Mouse (Mus musculus) midbrain, embryonic 14.5 days (tissue): ENCODE results near the gene Dab1. TPM values are rescaled to one million over a fixed set of nuclear protein-coding genes. Genes with fewer than 3 reads are reported as not detected.

Source experiments
- ATAC-seq: fragments of 200-750 bp; cut with Nextera tagmentation; 2 replicates; pipeline ENCODE4 v1.8.0; 2017; ENCODE audit warnings: moderate number of reproducible peaks, moderate library complexity; ENCODE audit not compliant: low FRiP score, low TSS enrichment
- DNase-seq: peaks from one replicate; pipeline ENCODE4 v3.0.0-alpha.2; 2015
- H3K27ac ChIP-seq: fragments of 300-500 bp; sonication (generic); replicated peaks from 2 replicates; pipeline ENCODE4 v1.5.1; 2014; ENCODE audit warnings: mild to moderate bottlenecking, low read depth, low read length, moderate library complexity
- H3K27me3 ChIP-seq: fragments of 300-500 bp; sonication (generic); 2 replicates; pipeline ENCODE4 v1.6.1; 2014; ENCODE audit warnings: low read length, control low read depth, mixed read lengths; ENCODE audit not compliant: control insufficient read depth, insufficient read depth
- H3K36me3 ChIP-seq: fragments of 300-500 bp; sonication (generic); 2 replicates; pipeline ENCODE4 v1.6.1; 2014; ENCODE audit warnings: low read length, control low read depth; ENCODE audit not compliant: control insufficient read depth, insufficient read depth
- H3K4me1 ChIP-seq: fragments of 300-500 bp; sonication (generic); 2 replicates; pipeline ENCODE4 v1.6.1; 2014; ENCODE audit warnings: mild to moderate bottlenecking, antibody characterized with exemption, low read length, control low read depth; ENCODE audit not compliant: control insufficient read depth, insufficient read depth
- H3K4me2 ChIP-seq: fragments of 300-500 bp; sonication (generic); 2 replicates; pipeline ENCODE4 v1.6.1; 2014; ENCODE audit warnings: mild to moderate bottlenecking, low read length, moderate library complexity
- H3K4me3 ChIP-seq: fragments of 300-500 bp; sonication (generic); replicated peaks from 2 replicates; pipeline ENCODE4 v1.5.1; 2014; ENCODE audit warnings: low read depth, low read length
- H3K9ac ChIP-seq: fragments of 300-500 bp; sonication (generic); replicated peaks from 2 replicates; pipeline ENCODE4 v1.6.1; 2014; ENCODE audit warnings: mild to moderate bottlenecking, low read length, moderate library complexity
- H3K9me3 ChIP-seq: fragments of 300-500 bp; sonication (generic); 2 replicates; pipeline ENCODE4 v1.6.1; 2016; ENCODE audit warnings: low read length, control low read depth, mixed read lengths; ENCODE audit not compliant: control insufficient read depth
- WGBS: fragments of 180-500 bp; shearing (Covaris S2); extraction: QIAGEN DNeasy Blood & Tissue Kit; methylation state at CpG from one replicate; pipeline ENCODE4 v1.1.7; 2014; 5-methylcytosine and 5-hydroxymethylcytosine counted together
- polyA plus RNA-seq: library from polyadenylated mRNA; unstranded; fragments of >200 nt; fragmentation: Nextera tagmentation; extraction: Ambion mirVana; gene quantifications from 2 replicates; pipeline ENCODE4 v1.2.1, GENCODE M21; 2014

Gene Dab1
- polyA plus RNA-seq, 1 experiment from 2014 or later: 146 TPM

DNA sequence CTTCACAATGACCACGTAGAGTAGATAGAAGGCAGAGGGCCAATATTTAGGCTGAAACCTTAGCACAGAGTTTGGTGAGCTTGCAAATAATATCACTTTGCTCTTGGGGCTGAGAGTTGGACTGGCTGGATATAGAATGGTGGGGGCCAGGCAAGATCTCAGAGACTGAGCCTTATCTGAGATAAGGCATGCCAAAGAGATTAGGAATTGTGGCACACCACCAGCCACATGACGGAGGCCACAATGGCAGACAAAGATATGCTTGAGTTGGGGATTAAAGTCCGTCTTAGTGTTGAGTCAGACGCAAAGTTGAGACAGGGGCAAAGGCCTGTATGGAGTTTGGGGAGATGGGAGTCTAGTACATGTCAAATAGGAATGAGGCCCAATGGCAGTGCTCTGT lies 1173.0 kb downstream of the Dab1 start:
- ATAC-seq: no peak
- Histone ChIP-seq H3K27ac (no peak overlapping the region), H3K9me3 (no peaks in the 10 kb centered on the region), H3K4me2 (no peak overlapping the region), H3K9ac (no peak overlapping the region), H3K27me3 (no peaks in the 10 kb centered on the region), H3K4me1 (no peaks in the 10 kb centered on the region), H3K4me3 (no peak overlapping the region), H3K36me3 (no peaks in the 10 kb centered on the region)
- DNase-seq: no peak
- 84% methylated on average over 4 of the region's 4 CpGs for WGBS
